Mouse (Mus musculus) spleen, adult 2 months (tissue): ENCODE results near the gene Cd7.

Experiments
- CTCF ChIP-seq: fragments of 200-500 bp; IDR thresholded peaks from 2 replicates; pipeline ENCODE4 v1.5.1; 2011; ENCODE audit warnings: mild to moderate bottlenecking, inconsistent platforms; ENCODE audit not compliant: insufficient read depth, insufficient read length, insufficient replicate concordance; ENCODE audit errors: extremely low read depth
- POLR2A ChIP-seq: fragments of 200-500 bp; IDR thresholded peaks from 2 replicates; pipeline ENCODE4 v1.6.1; 2011; ENCODE audit warnings: low read depth, low read length, inconsistent platforms

DNA sequence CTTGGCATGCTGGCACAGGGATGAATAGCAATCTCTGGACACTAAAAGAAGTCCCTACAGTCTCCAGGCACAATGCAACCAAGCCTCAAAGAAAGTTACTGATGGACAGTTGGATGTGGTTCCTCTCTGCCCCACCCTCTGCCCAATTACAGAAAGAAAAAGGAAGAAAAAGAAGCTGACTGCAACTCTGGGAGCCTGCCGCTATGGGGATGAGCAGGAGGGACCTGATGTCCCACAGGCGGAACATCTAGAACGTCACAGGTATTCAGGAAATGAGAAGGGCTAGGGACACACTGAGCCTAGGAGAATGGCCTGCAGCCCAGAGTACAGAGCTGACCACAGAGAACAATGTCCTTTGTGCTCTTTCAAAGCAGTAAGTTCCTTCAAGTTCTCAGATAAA, 43.0 kb upstream of the Cd7 start:
- TF ChIP-seq CTCF (no peak), POLR2A (no peak)
